10 mouse cellular contexts compared by ENCODE assay signal in the genomic region with DNA sequence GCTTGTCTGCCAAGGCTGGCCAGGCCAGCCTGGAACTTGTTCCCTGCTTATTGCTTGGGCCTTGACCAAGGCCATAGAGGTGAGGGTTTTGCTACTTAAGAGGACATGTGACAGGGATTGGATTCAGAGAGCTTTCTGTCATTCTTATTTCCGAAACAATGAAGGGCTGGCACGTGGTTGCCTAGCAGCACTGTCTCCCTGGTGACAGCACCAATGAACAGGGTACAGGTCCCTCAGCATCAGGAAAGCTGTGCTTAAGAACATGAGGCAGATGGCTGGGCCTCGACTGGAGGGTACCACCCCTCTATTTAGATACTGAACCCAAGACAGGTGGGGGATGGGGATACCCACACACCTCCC. TPM values are rescaled to one million over a fixed set of nuclear protein-coding genes. Genes with fewer than 3 reads are reported as not detected.
DNase-seq lines count a peak whose midpoint lies in the region; ATAC-seq and TF ChIP-seq lines count a peak whose summit lies in the region.
"Had no signal": no experiment of that assay in that cellular context is flagged by ENCODE, and none has a peak within 500 bp of the region (broad histone marks: within the 10 kb centered on the region; RNA-seq: fewer than 3 reads in every experiment).

No protein-coding gene starts in this region.

- H3K4me3 ChIP-seq in kidney, postnatal 0 days (replicated peaks; ENCODE audit: low read depth, low read length), result no peak overlapping the region
- no peak overlapping the region for H3K4me3 ChIP-seq in embryonic facial prominence, embryonic 14.5 days (ENCODE audit: low read depth, low read length)
- no peak overlapping the region for H3K4me3 ChIP-seq in hindbrain, postnatal 0 days (ENCODE audit: low read length)
- H3K4me3 ChIP-seq in neural tube, embryonic 12.5 days, result no peak overlapping the region
- no peak overlapping the region for H3K4me3 ChIP-seq in liver, postnatal 0 days (ENCODE audit: low read depth, low read length)
- H3K4me3 ChIP-seq: liver, embryonic 13.5 days had no signal

- H3K9ac ChIP-seq in kidney, postnatal 0 days (ENCODE audit: low read depth, low read length), result peak overlapping the region; percentile 49
- peak overlapping the region; percentile 25; the same call in 1 of the 2 replicates for H3K9ac ChIP-seq in embryonic facial prominence, embryonic 14.5 days (ENCODE audit: low read depth, low read length)
- H3K9ac ChIP-seq in hindbrain, postnatal 0 days (replicated peaks; ENCODE audit: low read length), result peak overlapping the region; percentile 39
- H3K9ac ChIP-seq in neural tube, embryonic 12.5 days, result peak overlapping the region; percentile 22; the same call in 1 of the 2 replicates
- H3K9ac ChIP-seq in liver, postnatal 0 days (replicated peaks), result no peak overlapping the region
- H3K9ac ChIP-seq: liver, embryonic 13.5 days had no signal

- peaks cover 32% of the 10 kb centered on the region for H3K36me3 ChIP-seq in kidney, postnatal 0 days (ENCODE audit: insufficient read depth, low read length)
- H3K36me3 ChIP-seq in embryonic facial prominence, embryonic 14.5 days (ENCODE audit: control insufficient read depth, insufficient read depth, low read length), result peaks cover 54% of the 10 kb centered on the region
- H3K36me3 ChIP-seq in hindbrain, postnatal 0 days (ENCODE audit: insufficient read depth, low read length), result peaks cover 23% of the 10 kb centered on the region
- H3K36me3 ChIP-seq in neural tube, embryonic 12.5 days, result peaks cover 30% of the 10 kb centered on the region
- peaks cover 13% of the 10 kb centered on the region for H3K36me3 ChIP-seq in liver, postnatal 0 days (replicated peaks; ENCODE audit: insufficient read depth, low read length)
- H3K36me3 ChIP-seq: G1E; liver, embryonic 13.5 days had no signal

- H3K27me3 ChIP-seq in kidney, postnatal 0 days (ENCODE audit: insufficient read depth, low read length), result no peaks in the 10 kb centered on the region
- no peaks in the 10 kb centered on the region for H3K27me3 ChIP-seq in embryonic facial prominence, embryonic 14.5 days (replicated peaks; ENCODE audit: control insufficient read depth, insufficient read depth, low read length)
- no peaks in the 10 kb centered on the region for H3K27me3 ChIP-seq in hindbrain, postnatal 0 days (ENCODE audit: insufficient read depth, low read length)
- no peaks in the 10 kb centered on the region for H3K27me3 ChIP-seq in neural tube, embryonic 12.5 days (replicated peaks)
- no peaks in the 10 kb centered on the region for H3K27me3 ChIP-seq in liver, postnatal 0 days (ENCODE audit: insufficient read depth, low read length)
- H3K27me3 ChIP-seq: liver, embryonic 13.5 days had no signal

- TF ChIP-seq CTCF in kidney, postnatal 0 days (IDR thresholded peaks at IDR 0.05; ENCODE audit: low read depth), result no peak
- no peak for TF ChIP-seq CTCF in hindbrain, postnatal 0 days (IDR thresholded peaks at IDR 0.05; ENCODE audit: low read depth)
- TF ChIP-seq CTCF in liver, postnatal 0 days (IDR thresholded peaks at IDR 0.05; ENCODE audit: low read depth), result no peak

- H3K9me3 ChIP-seq in kidney, postnatal 0 days (replicated peaks; ENCODE audit: low read length), result no peaks in the 10 kb centered on the region
- H3K9me3 ChIP-seq in embryonic facial prominence, embryonic 14.5 days (ENCODE audit: control insufficient read depth, low read length), result no peaks in the 10 kb centered on the region
- H3K9me3 ChIP-seq in hindbrain, postnatal 0 days (ENCODE audit: low read length), result no peaks in the 10 kb centered on the region
- no peaks in the 10 kb centered on the region for H3K9me3 ChIP-seq in neural tube, embryonic 12.5 days
- H3K9me3 ChIP-seq in liver, postnatal 0 days (ENCODE audit: low read length), result no peaks in the 10 kb centered on the region
- H3K9me3 ChIP-seq: G1E; liver, embryonic 13.5 days had no signal

- TF ChIP-seq EP300 in liver, postnatal 0 days (IDR thresholded peaks at IDR 0.05; ENCODE audit: low read depth), result no peak

- ATAC-seq in kidney, postnatal 0 days (replicated peaks; ENCODE audit: low FRiP score, low read depth), result no peak
- ATAC-seq in embryonic facial prominence, embryonic 14.5 days (ENCODE audit: low read depth), result peak; percentile 31; the same call in 1 of the 2 replicates
- peak; percentile 61 for ATAC-seq in hindbrain, postnatal 0 days
- peak; percentile 86 for ATAC-seq in neural tube, embryonic 12.5 days (ENCODE audit: low FRiP score, low read depth)
- no peak for ATAC-seq in liver, postnatal 0 days

- H3K27ac ChIP-seq in kidney, postnatal 0 days, result peak overlapping the region; percentile 63
- peak overlapping the region; percentile 73 for H3K27ac ChIP-seq in embryonic facial prominence, embryonic 14.5 days (replicated peaks; ENCODE audit: low read depth, low read length)
- H3K27ac ChIP-seq in hindbrain, postnatal 0 days, result peak overlapping the region; percentile 77
- peak overlapping the region; percentile 88 for H3K27ac ChIP-seq in neural tube, embryonic 12.5 days
- no peak overlapping the region for H3K27ac ChIP-seq in liver, postnatal 0 days (ENCODE audit: low read depth)
- H3K27ac ChIP-seq: liver, embryonic 13.5 days had no signal

- 36% methylated on average over 3 of the region's 3 CpGs for WGBS in kidney, postnatal 0 days
- 41% methylated on average over 3 of the region's 3 CpGs for WGBS in embryonic facial prominence, embryonic 14.5 days
- WGBS in hindbrain, postnatal 0 days, result 11% methylated on average over 3 of the region's 3 CpGs
- 8% methylated on average over 3 of the region's 3 CpGs for WGBS in neural tube, embryonic 12.5 days
- 68% methylated on average over 3 of the region's 3 CpGs for WGBS in liver, postnatal 0 days (ENCODE audit: insufficient replicate concordance)

- no peak overlapping the region for H3K4me2 ChIP-seq in kidney, postnatal 0 days (ENCODE audit: low read length)
- no peak overlapping the region for H3K4me2 ChIP-seq in embryonic facial prominence, embryonic 14.5 days (ENCODE audit: low read depth, low read length)
- H3K4me2 ChIP-seq in hindbrain, postnatal 0 days (ENCODE audit: low read depth, low read length), result no peak overlapping the region
- peak overlapping the region; percentile 44 for H3K4me2 ChIP-seq in neural tube, embryonic 12.5 days (replicated peaks)
- no peak overlapping the region for H3K4me2 ChIP-seq in liver, postnatal 0 days (ENCODE audit: low read depth, low read length)
- H3K4me2 ChIP-seq: liver, embryonic 13.5 days had no signal

- peaks cover 5% of the 10 kb centered on the region; the same call in 1 of the 2 replicates for H3K4me1 ChIP-seq in kidney, postnatal 0 days (replicated peaks; ENCODE audit: insufficient read depth, low read length)
- H3K4me1 ChIP-seq in embryonic facial prominence, embryonic 14.5 days (ENCODE audit: control insufficient read depth, insufficient read depth, low read length), result peaks cover 35% of the 10 kb centered on the region
- peaks cover 18% of the 10 kb centered on the region for H3K4me1 ChIP-seq in hindbrain, postnatal 0 days (ENCODE audit: insufficient read depth, low read length)
- H3K4me1 ChIP-seq in neural tube, embryonic 12.5 days, result peaks cover 53% of the 10 kb centered on the region
- H3K4me1 ChIP-seq in liver, postnatal 0 days (ENCODE audit: insufficient read depth), result no peaks in the 10 kb centered on the region

- no peak for DNase-seq in kidney, postnatal 0 days (ENCODE audit: low spot score)
- no peak for DNase-seq in kidney, postnatal 14 days
- DNase-seq in embryonic facial prominence, embryonic 14.5 days (ENCODE audit: low spot score), result peak; percentile 52
- DNase-seq in hindbrain, postnatal 0 days (ENCODE audit: low spot score), result peak; percentile 67
- DNase-seq in liver, postnatal 0 days, result no peak
- no peak for DNase-seq in ovary, postnatal 10 days (ENCODE audit: low spot score)
- DNase-seq in cerebellum, postnatal 14 days, result no peak
- DNase-seq: liver, embryonic 13.5 days had no signal

RNA-seq across cellular contexts. Expression of gene Timm22, which starts 43.4 kb away (rescaled TPM):
- 122 and 128 TPM in 2 replicates for polyA plus RNA-seq in kidney, postnatal 0 days (2015; fragmentation: Nextera tagmentation; extraction: Ambion mirVana)
- polyA plus RNA-seq in embryonic facial prominence, embryonic 14.5 days (2014; fragmentation: Nextera tagmentation; extraction: Ambion mirVana), result 113 and 124 TPM in 2 replicates
- 49.8 and 112 TPM in 2 replicates for total RNA-seq in hindbrain, postnatal 0 days (2014; rRNA removed)
- polyA plus RNA-seq in hindbrain, postnatal 0 days (2015; fragmentation: Nextera tagmentation; extraction: Ambion mirVana), result 104 and 106 TPM in 2 replicates
- polyA plus RNA-seq in neural tube, embryonic 12.5 days (2016; fragmentation: Nextera tagmentation; extraction: Ambion mirVana), result 120 and 132 TPM in 2 replicates
- polyA plus RNA-seq in liver, postnatal 0 days (2015; fragmentation: Nextera tagmentation; extraction: Ambion mirVana), result 35.0 and 38.4 TPM in 2 replicates

RNA-seq across cellular contexts. Expression of gene Nxn, which starts 51.2 kb away (rescaled TPM):
- 23.7 and 26.0 TPM in 2 replicates for polyA plus RNA-seq in kidney, postnatal 0 days (2015; fragmentation: Nextera tagmentation; extraction: Ambion mirVana)
- 63.8 and 70.2 TPM in 2 replicates for polyA plus RNA-seq in embryonic facial prominence, embryonic 14.5 days (2014; fragmentation: Nextera tagmentation; extraction: Ambion mirVana)
- total RNA-seq in hindbrain, postnatal 0 days (2014; rRNA removed), result 36.6 and 41.3 TPM in 2 replicates
- polyA plus RNA-seq in hindbrain, postnatal 0 days (2015; fragmentation: Nextera tagmentation; extraction: Ambion mirVana), result 21.2 and 22.3 TPM in 2 replicates
- polyA plus RNA-seq in neural tube, embryonic 12.5 days (2016; fragmentation: Nextera tagmentation; extraction: Ambion mirVana), result 64.1 and 64.4 TPM in 2 replicates
- 2.5 and 2.6 TPM in 2 replicates for polyA plus RNA-seq in liver, postnatal 0 days (2015; fragmentation: Nextera tagmentation; extraction: Ambion mirVana)

Comparison
In these comparisons a context has a peak if more than half of its experiments do, and no peak if none do; other contexts are left out.
1. ATAC-seq: peak in embryonic facial prominence, embryonic 14.5 days (single experiment), hindbrain, postnatal 0 days (single experiment) and neural tube, embryonic 12.5 days (single experiment); none in kidney, postnatal 0 days (single experiment) and liver, postnatal 0 days (single experiment).
2. DNase-seq: peak in embryonic facial prominence, embryonic 14.5 days (single experiment) and hindbrain, postnatal 0 days (single experiment); none in kidney, postnatal 0 days (single experiment), kidney, postnatal 14 days (single experiment), liver, postnatal 0 days (single experiment), ovary, postnatal 10 days (single experiment) and cerebellum, postnatal 14 days (0 of 2).